Mouse (Mus musculus): ENCODE results near the gene Sestd1. TPM values are rescaled to one million over a fixed set of nuclear protein-coding genes. Genes with fewer than 3 reads are reported as not detected.
A peak's percentile ranks its signal among the peaks of the same experiment; 100 is the strongest.

Gene Sestd1
- polyA plus RNA-seq (2014; fragmentation: Nextera tagmentation; extraction: Ambion mirVana) = 23.7 and 27.9 TPM in 2 replicates

- Histone ChIP-seq H3K4me3 (ENCODE audit: low read depth, low read length) (peak within 1 kb of the TSS; percentile 91), H3K4me1 (ENCODE audit: insufficient read depth) (0 out of 2 replicates have a peak, but pooled peaks cover 3% of the 10 kb centered on the region), H3K27ac (ENCODE audit: low read depth) (peak within 1 kb of the TSS; percentile 71), H3K9ac (peak within 1 kb of the TSS; percentile 97), H3K9me3 (ENCODE audit: low read depth, low read length) (no peaks in the 10 kb centered on the region), H3K27me3 (ENCODE audit: insufficient read depth, low read length) (no peaks in the 10 kb centered on the region), H3K36me3 (ENCODE audit: insufficient read depth) (no peaks in the 10 kb centered on the region), H3K4me2 (peak within 1 kb of the TSS; percentile 83)
- DNase-seq (peak; percentile 86), ATAC-seq (ENCODE audit: insufficient read depth) (peak; percentile 88)
- TF ChIP-seq CTCF (IDR thresholded peaks at IDR 0.05; ENCODE audit: low read depth) = no peak
- 5% methylated on average over 63 of the region's 73 CpGs for WGBS
Measured at GRCm38 (mm10) chr2:77280512-77281409, at the start of gene Sestd1. Sestd1 (minus strand) TSS chr2:77280592.

- no peak overlapping the region for H3K9ac ChIP-seq
- H3K27ac ChIP-seq (ENCODE audit: low read depth) = no peak overlapping the region
- no peak overlapping the region for H3K4me3 ChIP-seq (ENCODE audit: low read depth, low read length)
- no peaks in the 10 kb centered on the region for H3K4me1 ChIP-seq (ENCODE audit: insufficient read depth)
- no peak for TF ChIP-seq CTCF (IDR thresholded peaks at IDR 0.05; ENCODE audit: low read depth)
- no peak overlapping the region for H3K4me2 ChIP-seq
- H3K9me3 ChIP-seq (ENCODE audit: low read depth, low read length) = no peaks in the 10 kb centered on the region
- ATAC-seq (ENCODE audit: insufficient read depth) = no peak
- H3K27me3 ChIP-seq (ENCODE audit: insufficient read depth, low read length) = no peaks in the 10 kb centered on the region
- H3K36me3 ChIP-seq (ENCODE audit: insufficient read depth) = no peaks in the 10 kb centered on the region
- no peak for DNase-seq
- WGBS = 70% methylated on average over 3 of the region's 3 CpGs
Measured at GRCm38 (mm10) chr2:77327246-77327645, 46.9 kb upstream of the Sestd1 start.

- DNase-seq (no peak), ATAC-seq (ENCODE audit: insufficient read depth) (no peak)
- Histone ChIP-seq H3K9ac (no peak overlapping the region), H3K4me3 (ENCODE audit: low read depth, low read length) (no peak overlapping the region), H3K27me3 (ENCODE audit: insufficient read depth, low read length) (no peaks in the 10 kb centered on the region), H3K4me2 (no peak overlapping the region), H3K27ac (ENCODE audit: low read depth) (no peak overlapping the region), H3K36me3 (ENCODE audit: insufficient read depth) (no peaks in the 10 kb centered on the region), H3K4me1 (ENCODE audit: insufficient read depth) (no peaks in the 10 kb centered on the region), H3K9me3 (ENCODE audit: low read depth, low read length) (no peaks in the 10 kb centered on the region)
- TF ChIP-seq CTCF (IDR thresholded peaks at IDR 0.05; ENCODE audit: low read depth) = no peak
- WGBS = 23% methylated on average over 6 of the region's 6 CpGs
Measured at GRCm38 (mm10) chr2:77323739-77324138, 43.3 kb upstream of the Sestd1 start.

GRCm38 (mm10) chr2:77323156-77323555, 42.8 kb upstream of the Sestd1 start:
- no peak for TF ChIP-seq CTCF (IDR thresholded peaks at IDR 0.05; ENCODE audit: low read depth)
- Histone ChIP-seq H3K4me3 (ENCODE audit: low read depth, low read length) (no peak overlapping the region), H3K9ac (no peak overlapping the region), H3K9me3 (ENCODE audit: low read depth, low read length) (no peaks in the 10 kb centered on the region), H3K4me2 (no peak overlapping the region), H3K27me3 (ENCODE audit: insufficient read depth, low read length) (no peaks in the 10 kb centered on the region), H3K36me3 (ENCODE audit: insufficient read depth) (no peaks in the 10 kb centered on the region), H3K27ac (ENCODE audit: low read depth) (no peak overlapping the region), H3K4me1 (ENCODE audit: insufficient read depth) (no peaks in the 10 kb centered on the region)
- 66% methylated on average over 9 of the region's 9 CpGs for WGBS
- ATAC-seq (ENCODE audit: insufficient read depth) (no peak), DNase-seq (no peak)

- Histone ChIP-seq H3K4me2 (no peak overlapping the region), H3K27me3 (ENCODE audit: insufficient read depth, low read length) (no peaks in the 10 kb centered on the region), H3K4me3 (ENCODE audit: low read depth, low read length) (no peak overlapping the region), H3K27ac (ENCODE audit: low read depth) (no peak overlapping the region), H3K9me3 (ENCODE audit: low read depth, low read length) (no peaks in the 10 kb centered on the region), H3K9ac (no peak overlapping the region), H3K4me1 (ENCODE audit: insufficient read depth) (peaks cover 7% of the 10 kb centered on the region; the same call in 1 of the 2 replicates), H3K36me3 (ENCODE audit: insufficient read depth) (no peaks in the 10 kb centered on the region)
- DNase-seq (no peak), ATAC-seq (ENCODE audit: insufficient read depth) (no peak)
- TF ChIP-seq CTCF (IDR thresholded peaks at IDR 0.05; ENCODE audit: low read depth) = no peak
- WGBS = 91% methylated on average over 5 of the region's 5 CpGs
Measured at GRCm38 (mm10) chr2:77319196-77319595, 38.8 kb upstream of the Sestd1 start.

GRCm38 (mm10) chr2:77316961-77317360, 36.6 kb upstream of the Sestd1 start:
- peak; percentile 96 for ATAC-seq (ENCODE audit: insufficient read depth)
- Histone ChIP-seq H3K4me2 (no peak overlapping the region), H3K9ac (no peak overlapping the region), H3K4me1 (ENCODE audit: insufficient read depth) (peaks cover 7% of the 10 kb centered on the region; the same call in 1 of the 2 replicates), H3K36me3 (ENCODE audit: insufficient read depth) (no peaks in the 10 kb centered on the region), H3K27ac (ENCODE audit: low read depth) (no peak overlapping the region), H3K4me3 (ENCODE audit: low read depth, low read length) (no peak overlapping the region), H3K27me3 (ENCODE audit: insufficient read depth, low read length) (no peaks in the 10 kb centered on the region), H3K9me3 (ENCODE audit: low read depth, low read length) (no peaks in the 10 kb centered on the region)
- peak; percentile 81 for DNase-seq
- WGBS = 14% methylated on average over 7 of the region's 7 CpGs
- no peak for TF ChIP-seq CTCF (IDR thresholded peaks at IDR 0.05; ENCODE audit: low read depth)

GRCm38 (mm10) chr2:77313846-77314245, 33.5 kb upstream of the Sestd1 start:
- DNase-seq = no peak
- TF ChIP-seq CTCF (IDR thresholded peaks at IDR 0.05; ENCODE audit: low read depth) = no peak
- Histone ChIP-seq H3K27me3 (ENCODE audit: insufficient read depth, low read length) (no peaks in the 10 kb centered on the region), H3K27ac (ENCODE audit: low read depth) (no peak overlapping the region), H3K9ac (no peak overlapping the region), H3K9me3 (ENCODE audit: low read depth, low read length) (no peaks in the 10 kb centered on the region), H3K4me3 (ENCODE audit: low read depth, low read length) (no peak overlapping the region), H3K4me2 (no peak overlapping the region), H3K4me1 (ENCODE audit: insufficient read depth) (peaks cover 7% of the 10 kb centered on the region; the same call in 1 of the 2 replicates), H3K36me3 (ENCODE audit: insufficient read depth) (no peaks in the 10 kb centered on the region)
- ATAC-seq (ENCODE audit: insufficient read depth) = no peak
- WGBS = 88% methylated on average over 10 of the region's 10 CpGs

Measured in lung, embryonic 14.5 days (tissue).